Comparison of ENCODE assay signal across 8 mouse cellular contexts in the genomic region with DNA sequence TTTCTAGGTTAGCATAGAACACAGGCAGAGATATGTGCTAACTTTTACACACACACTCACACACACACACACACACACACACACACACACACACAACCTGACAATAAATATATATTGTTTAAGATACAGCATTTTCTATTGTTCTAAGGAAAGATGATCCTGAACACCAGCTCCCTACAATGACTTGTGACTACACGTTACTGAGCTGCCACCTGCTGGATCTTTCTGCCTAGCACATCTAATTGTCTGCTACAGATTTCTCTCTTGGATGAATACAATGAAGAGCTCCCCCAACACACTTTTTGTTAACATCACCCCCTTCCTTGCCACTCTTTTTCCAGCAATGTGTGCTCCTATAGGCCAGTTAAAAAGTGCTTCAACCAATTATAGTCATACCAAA. TPM values are rescaled to one million over a fixed set of nuclear protein-coding genes. Genes with fewer than 3 reads are reported as not detected.
A peak's percentile ranks its signal among the peaks of the same experiment; 100 is the strongest.
DNase-seq lines count a peak whose midpoint lies in the region; ATAC-seq and TF ChIP-seq lines count a peak whose summit lies in the region.

No protein-coding gene starts in this region.

- WGBS in heart, embryonic 11.5 days (ENCODE audit: insufficient replicate concordance): 3% methylated on average over 1 of the region's 1 CpGs
- WGBS in hindbrain, embryonic 14.5 days: 4% methylated on average over 1 of the region's 1 CpGs
- 3% methylated on average over 1 of the region's 1 CpGs for WGBS in midbrain, embryonic 16.5 days

- no peak for ATAC-seq in heart, embryonic 11.5 days (replicated peaks; ENCODE audit: insufficient number of reproducible peaks, low FRiP score, low TSS enrichment)
- ATAC-seq in Patski: peak; percentile 68
- ATAC-seq in hindbrain, embryonic 14.5 days (ENCODE audit: low FRiP score): peak; percentile 77
- peak; percentile 90 for ATAC-seq in midbrain, embryonic 16.5 days

- peaks cover 6% of the 10 kb centered on the region for H3K27me3 ChIP-seq in heart, embryonic 11.5 days (ENCODE audit: control insufficient read depth, insufficient read depth, low read length)
- peaks cover 9% of the 10 kb centered on the region for H3K27me3 ChIP-seq in Patski
- peaks cover 8% of the 10 kb centered on the region; the same call in 1 of the 2 replicates for H3K27me3 ChIP-seq in hindbrain, embryonic 14.5 days (ENCODE audit: control insufficient read depth, insufficient read depth, low read length)
- H3K27me3 ChIP-seq in midbrain, embryonic 16.5 days (ENCODE audit: control insufficient read depth, insufficient read depth, low read depth, low read length): no peaks in the 10 kb centered on the region

- H3K4me2 ChIP-seq in heart, embryonic 11.5 days: no peak overlapping the region
- H3K4me2 ChIP-seq in hindbrain, embryonic 14.5 days (replicated peaks): no peak overlapping the region
- H3K4me2 ChIP-seq in midbrain, embryonic 16.5 days (ENCODE audit: low read length): no peak overlapping the region

- peak; percentile 77 for TF ChIP-seq CTCF in Patski (IDR thresholded peaks at IDR 0.05)
- TF ChIP-seq CTCF in cortical plate, adult 2 months (IDR thresholded peaks at IDR 0.05; ENCODE audit: extremely low read depth, insufficient read depth, low read length): peak; percentile 75

- no peak overlapping the region for H3K27ac ChIP-seq in heart, embryonic 11.5 days (ENCODE audit: low read depth, low read length)
- H3K27ac ChIP-seq in cortical plate, adult 2 months (ENCODE audit: insufficient read depth, low read length): no peak overlapping the region
- no peak overlapping the region for H3K27ac ChIP-seq in hindbrain, embryonic 14.5 days
- H3K27ac ChIP-seq in midbrain, embryonic 16.5 days (ENCODE audit: low read length): no peak overlapping the region

- CTCF ChIA-PET in Patski (lab: Charles Lee): interaction anchor here (0.7 to 2.2 kb wide), 8 partner anchors 9 to 747 kb away, joined by 3 to 10 read pairs (median 6); a partner anchor contains a TSS

- POLR2A ChIA-PET in Patski (lab: Charles Lee): no interaction called here

- no peak for TF ChIP-seq POLR2A in cortical plate, adult 2 months (IDR thresholded peaks at IDR 0.05; ENCODE audit: extremely low read depth, insufficient read depth, low read length)

- peak; percentile 65 for DNase-seq in heart, postnatal 4 days
- DNase-seq in Patski (ENCODE audit: low read depth, low spot score): no peak
- DNase-seq in hindbrain, embryonic 14.5 days (ENCODE audit: low spot score): peak; percentile 84
- DNase-seq in left cerebral cortex, adult 18-20 months (ENCODE audit: low spot score in 2 of 2): peak; percentile 63
- DNase-seq in spleen, adult 18-20 months: no peak

- no peak overlapping the region for H3K9ac ChIP-seq in heart, embryonic 11.5 days (ENCODE audit: low read depth, low read length)
- no peak overlapping the region for H3K9ac ChIP-seq in hindbrain, embryonic 14.5 days
- no peak overlapping the region for H3K9ac ChIP-seq in midbrain, embryonic 16.5 days (ENCODE audit: low read depth, low read length)

- H3K4me3 ChIP-seq in heart, embryonic 11.5 days (ENCODE audit: low read depth, low read length): no peak overlapping the region
- H3K4me3 ChIP-seq in cortical plate, adult 2 months (ENCODE audit: insufficient read depth, low read length): no peak overlapping the region
- H3K4me3 ChIP-seq in hindbrain, embryonic 14.5 days (replicated peaks; ENCODE audit: low read length): no peak overlapping the region
- no peak overlapping the region for H3K4me3 ChIP-seq in midbrain, embryonic 16.5 days (ENCODE audit: low read depth, low read length)

- in situ Hi-C loops in Patski (cut with MboI; ENCODE audit: low pct_unique_long_range_greater_than_20kb): loop anchor here (5.0 kb wide), 1 partner anchor 288 kb away; no protein-coding TSS in a partner anchor

- H3K36me3 ChIP-seq in heart, embryonic 11.5 days (ENCODE audit: control insufficient read depth, insufficient read depth, low read length): no peaks in the 10 kb centered on the region
- H3K36me3 ChIP-seq in hindbrain, embryonic 14.5 days (replicated peaks; ENCODE audit: control insufficient read depth, insufficient read depth): no peaks in the 10 kb centered on the region
- H3K36me3 ChIP-seq in midbrain, embryonic 16.5 days (ENCODE audit: control insufficient read depth, insufficient read depth, low read length): no peaks in the 10 kb centered on the region

- peaks cover 10% of the 10 kb centered on the region for H3K4me1 ChIP-seq in heart, embryonic 11.5 days (ENCODE audit: control insufficient read depth, insufficient read depth, low read length)
- no peaks in the 10 kb centered on the region for H3K4me1 ChIP-seq in cortical plate, adult 2 months (ENCODE audit: control insufficient read depth, insufficient read depth, low read length)
- no peaks in the 10 kb centered on the region for H3K4me1 ChIP-seq in hindbrain, embryonic 14.5 days (replicated peaks; ENCODE audit: control insufficient read depth, insufficient read depth, low read length)
- peaks cover 2% of the 10 kb centered on the region; the same call in 1 of the 2 replicates for H3K4me1 ChIP-seq in midbrain, embryonic 16.5 days (ENCODE audit: control insufficient read depth, insufficient read depth, low read length)

- H3K9me3 ChIP-seq in heart, embryonic 11.5 days (replicated peaks; ENCODE audit: control insufficient read depth, low read length): no peaks in the 10 kb centered on the region
- H3K9me3 ChIP-seq in hindbrain, embryonic 14.5 days (ENCODE audit: control insufficient read depth, low read length): no peaks in the 10 kb centered on the region
- no peaks in the 10 kb centered on the region for H3K9me3 ChIP-seq in midbrain, embryonic 16.5 days (replicated peaks; ENCODE audit: control insufficient read depth, low read length, poor library complexity, severe bottlenecking)

RNA-seq across cellular contexts. Expression of a gene that starts 13.5 kb away (rescaled TPM):
- 10 to 100 TPM; 53.7 to 53.8 TPM for total RNA-seq in heart, postnatal 4 days (2021)
- 85.6 and 99.7 TPM in 2 replicates for polyA plus RNA-seq in heart, embryonic 11.5 days (2014; fragmentation: Nextera tagmentation; extraction: Ambion mirVana)
- polyA plus RNA-seq in Patski (2021): 132 TPM
- polyA plus RNA-seq in cortical plate, adult 2 months (2012; rRNA removed): 155 and 175 TPM in 2 replicates
- polyA plus RNA-seq in hindbrain, embryonic 14.5 days (2014; fragmentation: Nextera tagmentation; extraction: Ambion mirVana): 105 and 111 TPM in 2 replicates
- total RNA-seq in left cerebral cortex, adult 18-20 months (2021): 100 to 1,000 TPM; 144 to 151 TPM
- 106 and 112 TPM in 2 replicates for polyA plus RNA-seq in midbrain, embryonic 16.5 days (2015; fragmentation: Nextera tagmentation; extraction: Ambion mirVana)

RNA-seq across cellular contexts. Expression of a gene that starts 46.3 kb away (rescaled TPM):
- under 1 TPM; 0.48 to 0.88 TPM for total RNA-seq in heart, postnatal 4 days (2021)
- 2.0 and 2.8 TPM in 2 replicates for polyA plus RNA-seq in heart, embryonic 11.5 days (2014; fragmentation: Nextera tagmentation; extraction: Ambion mirVana)
- polyA plus RNA-seq in Patski (2021): 93.7 TPM
- 2.2 and 2.8 TPM in 2 replicates for polyA plus RNA-seq in cortical plate, adult 2 months (2012; rRNA removed)
- polyA plus RNA-seq in hindbrain, embryonic 14.5 days (2014; fragmentation: Nextera tagmentation; extraction: Ambion mirVana): 7.5 and 9.0 TPM in 2 replicates
- total RNA-seq in left cerebral cortex, adult 18-20 months (2021): 1 to 10 TPM; 3.5 to 4.0 TPM
- 4.5 and 5.7 TPM in 2 replicates for polyA plus RNA-seq in midbrain, embryonic 16.5 days (2015; fragmentation: Nextera tagmentation; extraction: Ambion mirVana)

Comparison
In these comparisons a context has a peak if more than half of its experiments do, and no peak if none do; other contexts are left out.
1. DNase-seq: peak in heart, postnatal 4 days (single experiment), hindbrain, embryonic 14.5 days (single experiment) and left cerebral cortex, adult 18-20 months (2 of 2); none in Patski (single experiment) and spleen, adult 18-20 months (0 of 2).